Mouse (Mus musculus) heart, postnatal 4 days (tissue): ENCODE data around the gene Gkap1. TPM values are rescaled to one million over a fixed set of nuclear protein-coding genes. Genes with fewer than 3 reads are reported as not detected.

Source experiments
- DNase-seq: peaks from one replicate; pipeline ENCODE4 v3.0.0; 2021
- total RNA-seq, 2 experiments: library from RNA; stranded (reverse); gene quantifications; 2 replicates each; pipeline ENCODE4 v1.2.3; 2021

Gkap1 gene
- 10 to 100 TPM; 31.2 to 34.6 TPM for total RNA-seq

DNA sequence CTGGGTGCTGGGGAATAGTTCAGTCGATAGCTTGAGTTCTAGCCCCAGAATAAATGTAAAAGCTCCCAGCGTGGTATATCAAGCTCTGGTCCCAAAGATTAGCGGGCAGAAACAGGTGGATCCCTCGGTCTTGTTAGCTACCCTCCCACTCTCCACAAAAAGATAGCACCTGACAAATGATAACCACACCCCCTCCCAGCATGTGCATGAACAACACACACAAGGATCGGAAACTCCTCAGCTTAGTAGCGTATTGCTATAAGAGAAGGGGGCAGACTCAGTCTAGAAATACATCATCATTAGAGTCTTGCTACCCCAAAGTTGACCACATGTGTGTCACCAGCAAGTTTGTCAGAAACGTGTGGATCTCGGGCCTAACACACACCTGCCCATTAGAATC, at the start of gene Gkap1:
TSS of gene Gkap1 (minus strand) at position 101 of the 400 bp plus-strand sequence.
- DNase-seq: no peak

DNA sequence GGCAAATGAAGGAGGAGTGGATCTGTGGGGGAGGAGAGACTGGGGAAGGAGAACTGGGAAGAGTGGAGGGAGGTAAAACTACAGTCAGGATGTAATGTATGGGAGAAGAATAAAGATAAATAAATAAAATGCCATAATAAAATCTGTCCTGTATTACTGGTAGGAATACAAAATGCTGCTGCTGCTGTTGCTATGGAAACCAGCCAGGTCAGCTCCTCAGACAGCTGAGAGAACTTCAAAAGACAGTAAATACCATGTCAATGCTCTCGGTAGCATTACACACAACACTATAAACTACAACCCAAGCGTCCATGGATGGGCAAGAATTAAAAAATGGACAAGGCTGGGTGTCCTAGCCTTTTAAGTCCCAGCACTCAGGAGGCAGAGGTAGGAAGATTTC, 42.3 kb upstream of the Gkap1 start:
- DNase-seq: no peak

DNA sequence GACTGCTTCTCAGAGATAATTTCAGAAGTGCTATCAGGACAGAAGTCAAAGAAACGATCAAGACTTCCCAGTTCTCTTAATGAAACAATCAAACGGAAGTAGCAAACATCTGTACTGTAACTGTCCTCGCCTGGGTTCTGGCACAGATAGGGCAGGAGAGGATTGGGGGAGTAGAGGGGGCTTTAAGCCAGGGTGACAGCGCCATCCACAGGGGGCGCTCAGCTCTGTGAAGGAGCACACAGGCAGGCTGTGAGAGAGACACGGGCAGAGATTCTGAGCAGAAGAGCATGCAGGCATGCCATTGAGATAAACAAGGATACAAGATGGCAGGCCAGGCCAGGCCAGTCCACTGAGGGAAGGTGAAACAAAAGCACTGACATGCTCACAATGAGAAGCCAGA, 39.5 kb upstream of the Gkap1 start:
- DNase-seq: no peak

DNA sequence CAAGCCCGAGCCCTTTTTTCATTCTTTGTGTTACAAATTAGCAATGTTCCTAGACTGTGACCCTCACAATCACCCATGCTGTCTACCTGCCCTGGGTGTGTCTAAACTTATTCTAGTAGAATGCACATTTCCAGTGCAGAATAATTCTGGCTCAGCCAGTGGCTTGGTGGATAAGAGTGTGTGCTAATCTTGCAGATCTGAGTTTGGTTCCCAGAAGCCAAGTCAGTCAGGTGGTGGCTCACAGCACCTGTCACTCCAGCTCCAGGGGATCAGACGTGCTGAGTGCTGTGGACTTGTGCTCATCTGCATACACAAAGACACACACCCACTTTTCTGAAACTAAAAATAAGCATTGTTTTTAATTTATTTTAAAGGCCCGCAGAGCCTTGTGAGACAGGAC, 38.3 kb upstream of the Gkap1 start:
- DNase-seq: no peak

DNA sequence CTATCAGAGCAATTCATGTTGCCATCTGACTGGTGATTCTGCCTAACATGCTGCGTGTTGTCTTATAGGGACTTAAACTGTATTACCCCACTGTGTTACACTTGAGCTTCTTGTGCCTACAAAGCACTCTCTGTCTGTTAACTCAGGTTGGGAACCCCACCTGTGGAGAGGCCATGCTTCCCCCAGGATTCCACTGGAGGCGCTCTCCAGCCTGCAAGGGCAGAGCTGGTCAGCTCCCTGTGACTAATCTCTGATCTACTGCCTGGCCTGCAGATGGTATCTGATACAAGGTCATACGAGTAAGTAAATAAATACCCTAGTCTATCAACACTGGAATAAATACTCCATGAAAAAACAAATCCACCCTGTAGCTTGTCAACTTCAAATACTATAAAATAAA, 35.9 kb upstream of the Gkap1 start:
- no peak for DNase-seq

DNA sequence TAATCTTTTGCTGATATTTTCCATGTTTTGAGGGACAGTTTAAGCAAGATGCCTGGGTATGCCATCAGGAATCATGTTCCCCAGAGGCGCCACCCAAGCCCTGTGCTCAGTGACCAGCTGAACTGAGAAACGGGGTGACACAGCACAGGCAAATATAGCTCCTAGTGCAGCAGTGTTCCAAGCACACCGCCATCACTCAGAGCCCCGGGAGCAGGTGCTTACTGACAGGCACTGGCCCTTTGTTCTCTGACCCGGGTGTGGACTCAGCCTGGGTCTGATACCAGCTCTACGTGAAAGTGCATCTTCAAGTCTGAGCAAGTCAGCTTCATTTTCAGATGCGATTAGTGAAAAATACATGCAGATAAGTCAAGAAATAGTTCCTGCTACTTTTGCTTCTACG, 34.0 kb upstream of the Gkap1 start:
- no peak for DNase-seq

DNA sequence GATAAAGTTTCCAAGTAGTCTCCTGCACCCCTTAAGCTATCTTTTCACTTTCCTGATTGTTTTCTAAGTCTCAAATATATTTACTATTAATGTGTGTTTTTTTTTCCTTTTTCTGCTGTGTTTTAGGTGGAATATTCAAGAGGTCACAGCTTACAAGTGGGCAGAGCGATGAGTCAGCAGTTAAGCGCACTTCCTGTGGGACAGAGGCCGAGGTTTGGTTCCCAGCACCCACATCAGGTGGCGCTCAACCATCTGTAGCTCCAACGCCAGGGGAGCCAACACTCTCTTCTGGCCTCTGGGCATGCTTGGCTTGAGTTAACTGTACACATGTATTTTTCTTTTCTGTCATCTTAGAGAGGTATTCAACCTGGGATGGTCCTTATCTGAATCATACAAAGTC, 32.0 kb upstream of the Gkap1 start:
- no peak for DNase-seq

DNA sequence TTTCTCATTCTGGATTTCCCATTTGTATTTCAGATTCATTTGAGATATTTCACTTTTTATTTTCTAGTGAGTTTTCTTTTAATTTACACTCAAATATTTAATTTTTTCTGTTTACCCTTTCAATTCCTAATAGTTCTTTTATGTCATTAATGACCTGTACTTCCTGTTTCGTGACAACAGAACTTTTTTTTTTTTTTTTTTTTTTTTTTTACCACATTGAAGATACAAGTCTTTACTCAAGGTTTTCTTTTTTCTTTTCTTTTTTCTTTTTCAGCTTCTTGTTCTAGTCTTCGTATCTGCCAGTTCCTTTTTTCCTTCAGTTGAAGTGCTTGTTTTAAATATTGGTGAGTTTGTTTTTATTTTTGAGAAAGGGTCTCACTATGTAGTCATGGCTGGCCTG, 29.7 kb upstream of the Gkap1 start:
- DNase-seq: no peak

DNA sequence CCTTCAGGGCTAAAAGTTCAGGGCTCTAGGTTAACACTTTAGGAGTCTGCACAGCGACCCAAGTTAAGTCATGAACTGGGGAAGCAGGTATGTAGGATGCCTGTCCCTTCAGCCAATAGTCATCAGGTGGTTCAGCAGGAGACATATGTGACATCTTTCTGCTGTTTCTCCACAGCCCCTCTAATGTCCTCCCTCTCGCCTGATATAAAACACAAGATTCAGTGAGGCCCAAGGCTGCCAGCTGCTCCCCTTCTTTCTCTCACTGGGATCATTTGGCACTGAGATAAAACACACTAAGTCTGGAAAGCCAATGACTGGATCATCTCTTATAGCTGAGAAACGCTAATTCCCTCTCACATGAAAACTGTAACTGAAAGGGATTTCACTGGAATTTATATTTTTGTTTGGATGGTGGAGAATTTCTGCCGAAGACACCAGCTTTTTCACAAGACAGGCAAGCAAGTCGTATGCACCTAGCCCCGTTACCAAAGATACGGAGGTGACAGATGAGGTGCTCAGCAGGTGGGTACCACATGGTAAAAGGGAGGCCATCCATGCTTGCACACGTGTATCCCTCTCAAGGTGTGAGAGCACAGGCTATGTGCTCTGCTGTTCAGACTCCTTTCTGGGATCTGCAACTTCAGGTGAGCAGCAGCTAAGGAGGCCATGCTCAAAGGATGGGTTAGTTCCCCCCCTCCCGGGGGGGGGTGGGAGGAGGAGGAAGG, 27.1 kb upstream of the Gkap1 start:
- DNase-seq: no peak

DNA sequence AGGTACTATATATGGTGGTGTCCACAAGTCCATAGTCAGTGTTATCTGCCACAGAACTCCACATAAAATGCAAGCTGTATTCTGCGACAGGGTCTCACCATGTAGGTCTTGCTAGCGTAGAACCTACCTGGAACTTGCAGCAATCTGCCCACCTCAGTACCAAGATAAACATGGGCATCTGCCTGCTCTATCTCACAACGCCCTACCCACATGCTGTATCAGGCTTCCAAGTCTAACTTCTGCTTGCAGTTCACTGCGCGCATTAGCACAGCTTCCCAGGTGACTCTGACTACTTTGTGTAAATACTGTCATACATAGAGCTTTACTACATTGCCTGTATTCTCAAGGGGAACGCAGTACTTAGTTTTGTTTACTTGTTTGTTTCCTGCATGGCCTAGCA, 26.5 kb upstream of the Gkap1 start:
- DNase-seq: no peak

DNA sequence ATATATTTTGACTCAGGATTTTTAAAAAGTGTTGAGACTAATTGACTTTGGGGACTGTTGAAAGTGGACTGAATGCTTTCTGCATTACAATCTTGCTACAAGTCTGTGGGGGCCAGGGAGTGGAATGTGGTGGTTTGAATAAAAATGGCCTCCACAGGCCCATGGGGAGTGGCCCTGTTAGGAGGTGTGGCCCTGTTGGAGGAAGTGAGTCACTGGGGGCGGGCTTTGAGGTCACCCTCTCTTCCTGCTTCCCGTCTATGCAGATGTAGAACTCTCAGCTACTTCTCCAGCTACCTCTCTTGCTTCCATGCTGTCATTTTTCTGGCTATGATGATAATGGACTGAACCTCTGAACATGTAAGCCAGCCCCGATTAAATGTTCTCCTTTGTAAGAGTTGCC, 23.3 kb upstream of the Gkap1 start:
- no peak for DNase-seq

DNA sequence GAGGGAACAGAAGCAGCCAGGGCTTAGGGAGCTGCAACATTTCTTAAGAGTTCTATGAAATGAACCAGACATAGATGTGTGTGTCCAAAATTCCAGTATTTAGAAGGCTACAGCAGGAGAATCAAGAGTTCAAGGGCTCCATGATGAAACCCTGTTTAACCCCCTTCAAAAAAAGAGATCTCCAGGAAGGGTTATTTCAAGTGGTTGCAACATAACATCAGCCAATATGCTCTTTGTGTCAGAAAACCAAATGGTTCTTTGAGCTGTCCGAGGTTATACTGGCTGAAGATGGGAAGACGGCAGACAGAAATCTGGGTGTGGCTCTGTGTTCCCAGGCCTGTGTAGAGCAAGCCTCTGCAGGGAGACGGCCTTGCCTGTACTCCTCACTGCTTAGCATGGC, 20.1 kb upstream of the Gkap1 start:
- no peak for DNase-seq

DNA sequence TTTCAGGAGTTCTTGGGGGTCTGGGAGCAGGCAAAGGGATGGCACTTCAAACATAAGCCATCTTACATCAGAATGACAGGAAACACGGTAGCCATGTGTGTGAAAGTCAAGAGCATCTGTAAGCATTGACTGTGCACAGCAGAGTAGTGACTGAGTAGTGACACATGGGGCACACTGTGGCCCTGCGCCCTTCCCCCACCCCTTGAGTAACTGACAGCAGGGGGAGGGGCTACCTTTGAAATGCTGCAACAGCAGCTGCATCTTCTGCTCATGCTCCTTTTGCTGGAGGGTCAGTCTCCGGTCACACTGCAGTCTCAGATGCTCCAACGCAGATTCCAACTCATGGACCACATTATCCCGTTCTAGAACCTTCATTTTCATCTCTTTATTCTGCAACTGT, 17.3 kb upstream of the Gkap1 start:
- no peak for DNase-seq

DNA sequence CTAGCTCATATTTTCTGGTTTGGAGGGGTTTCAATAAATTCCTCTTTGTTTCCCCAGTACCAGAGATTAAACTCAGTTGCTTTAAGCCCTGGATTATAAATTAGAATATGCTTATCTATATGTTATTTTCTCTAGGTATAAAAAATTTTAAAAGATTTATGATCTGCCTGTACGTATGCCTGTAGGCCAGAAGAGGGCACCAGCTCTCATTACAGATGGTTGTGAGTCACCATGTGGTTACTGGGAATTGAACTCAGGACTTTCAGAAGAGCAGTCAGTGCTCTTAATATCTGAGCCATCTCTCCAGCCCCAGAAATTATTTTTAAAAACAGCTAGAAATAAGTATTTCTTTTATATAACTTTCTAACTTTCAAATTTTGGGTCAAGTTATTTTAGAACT, 13.8 kb upstream of the Gkap1 start:
- DNase-seq: no peak

DNA sequence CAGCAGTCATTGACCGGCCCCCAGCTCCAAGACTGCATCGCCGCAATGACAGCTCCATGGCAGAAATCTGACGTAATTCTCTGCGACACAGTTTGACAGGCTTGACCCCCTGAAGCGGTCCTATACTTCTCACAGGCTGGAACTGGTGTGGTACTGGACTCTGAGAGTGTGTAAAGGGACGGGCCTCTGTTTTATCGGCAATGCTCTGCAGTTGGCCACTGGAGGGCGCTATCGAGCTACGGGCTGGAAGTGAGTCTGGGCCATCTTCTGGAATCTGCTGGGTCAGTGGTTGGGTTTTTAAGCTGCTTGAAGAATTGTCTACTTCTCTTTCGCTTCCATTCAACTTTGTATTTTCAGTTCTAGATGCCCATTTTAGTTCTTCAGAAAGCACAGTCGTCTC, 12.3 kb upstream of the Gkap1 start:
- DNase-seq: peak; percentile 93

DNA sequence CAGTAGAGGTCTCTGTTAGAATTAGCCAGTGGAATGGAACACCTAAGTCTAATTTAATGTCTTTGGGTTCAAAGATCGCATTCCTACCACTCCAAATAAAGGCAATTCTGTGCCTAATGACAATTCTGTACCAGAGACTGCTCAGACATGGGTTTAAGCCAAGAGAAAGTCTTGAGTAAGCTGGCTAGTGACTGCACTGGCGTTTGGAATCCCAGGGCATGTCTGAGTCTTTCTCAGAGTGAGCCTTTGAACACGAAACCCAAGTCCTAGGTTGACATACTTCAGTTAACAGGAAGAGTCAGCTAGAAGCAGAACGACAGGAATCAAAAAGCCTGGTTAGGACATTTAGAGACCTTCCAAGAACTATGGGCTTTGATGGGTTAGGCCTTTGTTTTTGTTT, 8.0 kb upstream of the Gkap1 start:
- no peak for DNase-seq

DNA sequence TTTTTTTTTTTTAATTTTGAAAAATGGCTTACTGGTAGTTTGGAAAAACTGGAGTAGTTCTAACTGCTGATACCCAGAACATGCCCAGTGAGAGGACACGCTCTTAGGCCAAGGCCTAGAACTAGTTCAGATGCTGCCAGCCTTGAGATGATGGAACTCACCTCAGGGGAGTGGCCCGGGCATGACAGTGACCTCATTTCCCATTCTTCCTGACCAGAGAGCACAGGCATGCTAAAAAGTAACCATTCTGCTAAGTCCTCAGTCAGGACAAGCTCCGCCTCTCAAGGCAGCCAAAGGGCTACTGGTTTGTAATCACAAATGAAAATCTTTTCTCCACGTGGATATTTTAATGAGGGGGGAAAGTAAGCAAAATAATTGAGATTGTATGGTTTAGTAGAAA, 6.4 kb upstream of the Gkap1 start:
- no peak for DNase-seq

DNA sequence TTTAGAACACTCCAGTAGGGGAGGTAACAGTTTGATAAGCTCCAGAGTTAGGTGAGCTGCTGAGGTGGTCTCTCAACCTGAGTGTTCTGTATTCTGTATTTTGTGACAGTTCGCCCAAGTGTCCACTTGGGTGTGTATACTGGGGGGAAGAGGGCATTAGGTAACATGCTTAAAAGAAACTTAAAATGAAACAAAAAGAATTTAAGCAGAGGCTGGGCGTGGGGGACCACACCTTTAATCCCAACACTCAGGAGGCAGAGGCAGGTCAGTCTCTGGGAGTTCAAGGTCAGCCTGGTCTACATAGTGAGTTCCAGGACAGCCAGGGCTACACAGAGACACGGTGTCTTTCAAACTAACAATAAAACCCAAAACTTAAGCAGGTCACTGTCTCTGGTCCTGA, 5.0 kb upstream of the Gkap1 start:
- DNase-seq: no peak

DNA sequence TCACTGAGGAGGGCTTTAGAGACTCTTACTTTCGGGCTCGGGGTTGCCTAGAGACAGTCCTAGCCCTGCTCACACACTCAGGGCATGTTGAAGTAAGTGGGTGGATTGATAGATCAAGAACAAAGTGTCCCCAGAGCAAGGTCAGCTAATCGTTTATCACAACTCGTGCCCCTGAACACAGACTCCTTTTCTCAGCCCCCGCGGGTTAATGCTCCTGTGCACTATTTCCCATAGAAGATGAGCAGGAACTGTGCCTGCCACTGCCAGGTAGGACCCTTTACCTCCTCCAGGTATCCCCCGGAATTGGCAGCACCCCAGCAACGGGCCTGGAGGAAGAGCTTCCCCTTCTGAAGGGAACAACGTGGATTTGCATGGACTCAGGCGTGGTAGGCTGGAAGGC, 757 bp upstream of the Gkap1 start:
- DNase-seq: no peak

DNA sequence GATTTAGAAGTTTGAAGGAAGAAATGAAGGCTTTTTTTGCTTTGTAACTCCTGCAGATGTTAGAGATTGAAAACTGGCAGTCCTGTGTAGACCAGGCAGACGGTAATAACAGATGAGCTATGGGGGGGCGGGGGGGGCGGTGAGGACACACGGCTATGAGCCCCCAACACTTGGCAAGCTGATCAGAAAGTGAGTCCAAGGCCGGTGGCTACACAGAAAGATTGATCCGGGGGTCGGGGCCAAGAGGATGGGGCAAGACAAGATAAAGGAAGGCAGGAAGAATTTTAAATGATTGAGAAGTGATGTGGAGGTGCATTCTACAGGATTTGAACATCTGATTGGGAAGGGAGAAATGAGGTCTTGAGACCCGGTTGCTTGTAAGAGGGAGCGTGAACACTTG, 423 bp downstream of the Gkap1 start:
- DNase-seq: no peak

DNA sequence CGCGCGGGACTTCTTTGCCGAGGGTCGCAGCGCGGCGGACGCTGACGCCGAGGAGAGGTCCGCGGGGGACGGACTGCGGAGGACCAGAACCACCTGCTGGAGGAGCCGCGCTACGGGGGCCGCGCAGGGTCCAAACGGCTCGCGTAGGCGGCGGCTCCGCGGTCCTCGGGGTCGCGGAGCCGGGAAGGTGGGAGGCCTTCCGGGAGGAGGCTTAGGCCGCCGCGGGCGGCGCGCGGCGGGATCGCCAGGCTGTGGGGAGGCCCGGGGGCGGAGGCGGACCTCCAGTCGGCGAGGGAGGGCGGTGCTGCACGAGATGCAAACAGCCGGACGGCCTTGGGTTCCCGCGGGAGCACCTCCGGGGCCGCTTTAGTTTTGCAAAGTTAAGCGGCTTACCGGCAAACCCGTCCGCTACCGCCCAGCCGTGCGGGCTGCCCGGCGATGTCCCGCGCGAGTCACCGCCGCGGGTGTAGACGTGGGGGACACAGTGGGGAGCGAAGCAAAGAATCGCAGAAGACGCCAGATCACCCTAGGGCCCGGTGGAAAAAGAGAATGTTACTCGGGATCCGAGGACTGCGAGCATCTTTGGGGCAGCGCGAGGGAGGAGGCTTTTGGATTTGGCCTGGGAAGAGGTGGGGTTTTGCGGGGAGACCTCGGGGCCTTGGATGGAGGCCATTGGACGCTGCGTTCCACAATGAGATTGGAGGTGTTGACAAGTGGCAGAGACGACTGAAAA, 1.1 kb downstream of the Gkap1 start:
- DNase-seq: peak; percentile 80

DNA sequence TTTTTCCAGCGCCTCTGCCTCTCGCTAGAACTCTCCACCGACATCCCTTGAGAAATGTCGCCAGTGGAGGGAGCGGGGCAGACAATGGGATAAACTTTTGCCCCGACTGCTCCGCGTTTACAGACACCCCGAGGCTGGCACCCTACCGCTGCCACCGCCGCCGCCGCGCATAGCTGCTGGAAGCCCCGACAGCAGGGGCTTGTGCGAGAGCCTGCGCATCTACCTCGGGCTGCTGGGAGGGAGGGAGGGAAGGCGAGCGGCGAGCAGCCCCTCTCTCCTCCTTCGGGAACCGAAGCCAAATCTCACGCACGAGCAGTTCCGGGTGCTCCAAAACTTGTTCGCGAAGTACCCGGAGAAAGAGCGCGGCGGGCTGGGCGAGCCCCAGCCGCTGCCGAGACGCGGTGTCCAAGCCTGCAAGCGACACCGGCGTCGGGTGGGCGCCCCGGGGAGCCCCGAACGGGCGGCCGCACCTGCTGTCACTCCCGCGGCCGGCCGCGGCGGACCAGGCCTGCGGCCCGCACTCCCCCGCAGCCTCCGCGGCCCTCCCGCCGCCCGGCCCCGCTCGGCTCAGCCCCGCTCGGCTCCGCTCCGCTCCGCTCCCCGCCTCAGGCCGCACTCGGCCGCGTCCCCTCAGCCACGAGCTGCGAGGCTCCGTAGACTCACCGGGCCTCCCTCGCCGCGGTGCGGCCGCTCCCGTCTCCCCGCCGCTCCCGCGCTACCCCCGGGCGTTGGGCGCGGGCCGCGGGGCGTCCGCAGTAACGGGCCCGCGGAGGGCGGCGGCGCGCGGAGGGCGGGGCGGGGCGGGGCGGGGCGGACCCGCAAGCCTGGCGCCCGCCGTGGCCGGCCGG, 1.9 kb downstream of the Gkap1 start:
- DNase-seq: peak; percentile 39

DNA sequence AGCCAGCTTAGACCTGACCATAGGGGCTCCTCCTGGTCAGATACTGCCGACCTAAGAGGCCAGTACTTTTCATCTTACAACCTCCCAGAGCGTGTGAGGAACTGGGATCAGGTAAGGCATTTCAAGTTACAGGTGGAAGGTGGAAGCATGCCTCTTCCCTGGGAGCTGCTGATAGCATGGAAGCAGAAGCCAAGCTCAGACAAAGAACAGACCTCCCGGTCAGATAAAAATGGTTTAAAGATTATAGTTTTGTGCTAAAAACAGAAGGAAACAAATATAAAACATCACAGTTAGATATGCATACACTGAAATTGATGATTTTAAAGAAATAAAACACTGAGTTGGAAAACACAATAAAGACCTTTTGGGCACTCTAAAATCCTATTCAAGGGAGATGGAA, 8.6 kb downstream of the Gkap1 start:
- no peak for DNase-seq

DNA sequence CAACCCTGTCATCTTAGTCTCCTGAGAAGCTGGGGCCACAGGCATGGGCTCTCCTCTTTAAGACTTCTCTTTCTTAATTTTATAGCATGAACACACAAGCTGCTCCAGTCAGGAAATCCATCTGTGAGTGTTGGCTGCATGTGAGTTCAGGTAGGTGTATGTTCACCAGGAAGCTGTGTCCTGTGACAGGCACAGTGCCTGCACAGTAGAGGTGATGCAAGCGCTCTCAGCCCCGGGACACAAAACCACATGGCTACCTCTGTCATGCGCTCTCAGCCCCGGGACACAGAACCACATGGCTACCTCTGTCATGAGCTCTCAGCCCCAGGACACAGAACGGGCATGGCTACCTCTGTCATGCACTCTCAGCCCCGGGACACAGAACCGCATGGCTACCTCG, 12.0 kb downstream of the Gkap1 start:
- no peak for DNase-seq
